Mouse (Mus musculus): ENCODE data around the gene Amigo3. TPM values are rescaled to one million over a fixed set of nuclear protein-coding genes. Genes with fewer than 3 reads are reported as not detected.

Amigo3 gene
- total RNA-seq, 2 experiments from 2014 or later, result 1.3 to 2.0 TPM

- ATAC-seq (replicated peaks; ENCODE audit: poor library complexity), result peak; percentile 29
Measured at GRCm38 (mm10) chr9:108080168-108080567, 27.2 kb downstream of the Amigo3 start, which contains the start of gene Mst1. Mst1 (plus strand) TSS chr9:108080436.

- no peak for ATAC-seq (replicated peaks; ENCODE audit: poor library complexity)
Measured at GRCm38 (mm10) chr9:108082549-108082948, 29.6 kb downstream of the Amigo3 start.

GRCm38 (mm10) chr9:108082988-108083431 lies 30.1 kb downstream of the Amigo3 start, which contains the start of gene Rnf123:
Rnf123 (minus strand) TSS chr9:108083346.
- ATAC-seq (replicated peaks; ENCODE audit: poor library complexity), result peak; percentile 52

- 0 out of 2 replicates have a peak, but pooled peaks have one; percentile 6 for ATAC-seq (replicated peaks; ENCODE audit: poor library complexity)
Measured at GRCm38 (mm10) chr9:108083561-108083960, 30.6 kb downstream of the Amigo3 start.

GRCm38 (mm10) chr9:108085261-108085660 lies 32.3 kb downstream of the Amigo3 start:
- no peak for ATAC-seq (replicated peaks; ENCODE audit: poor library complexity)

GRCm38 (mm10) chr9:108090611-108091120 lies 37.7 kb downstream of the Amigo3 start:
- ATAC-seq (replicated peaks; ENCODE audit: poor library complexity), result no peak

- no peak for ATAC-seq (replicated peaks; ENCODE audit: poor library complexity)
Measured at GRCm38 (mm10) chr9:108093586-108093985, 40.6 kb downstream of the Amigo3 start.

GRCm38 (mm10) chr9:108094184-108094941 lies 41.4 kb downstream of the Amigo3 start, which contains the start of gene Apeh:
Apeh (minus strand) TSS chr9:108094606.
- peak; percentile 79 for ATAC-seq (replicated peaks; ENCODE audit: poor library complexity)

- peak; percentile 72 for ATAC-seq (replicated peaks; ENCODE audit: poor library complexity)
Measured at GRCm38 (mm10) chr9:108094998-108095411, 42.0 kb downstream of the Amigo3 start.

GRCm38 (mm10) chr9:108095518-108095917 lies 42.6 kb downstream of the Amigo3 start:
- peak; percentile 42 for ATAC-seq (replicated peaks; ENCODE audit: poor library complexity)

GRCm38 (mm10) chr9:108095949-108096712 lies 43.2 kb downstream of the Amigo3 start:
- no peak; the same call in 1 of the 2 replicates for ATAC-seq (replicated peaks; ENCODE audit: poor library complexity)

- no peak for ATAC-seq (replicated peaks; ENCODE audit: poor library complexity)
Measured at GRCm38 (mm10) chr9:108099619-108100018, 46.7 kb downstream of the Amigo3 start.

GRCm38 (mm10) chr9:108104766-108105548 lies 52.0 kb downstream of the Amigo3 start:
- ATAC-seq (replicated peaks; ENCODE audit: poor library complexity), result peak; percentile 89

Other genes starting within 250 kb of the Amigo3 start
- 74.5 and 80.7 TPM in 2 replicates for gene Rbm6, start 179.9 kb upstream of the Amigo3 start, total RNA-seq (2015)
- 131 and 179 TPM in 2 replicates for gene Rbm6, start 179.9 kb upstream of the Amigo3 start, total RNA-seq (2017)
- 5.3 and 5.9 TPM in 2 replicates for gene Mon1a, start 165.0 kb upstream of the Amigo3 start, total RNA-seq (2015)
- gene Mon1a, start 165.0 kb upstream of the Amigo3 start, total RNA-seq (2017), result 16.6 and 18.4 TPM in 2 replicates
- gene Mst1r, start 146.3 kb upstream of the Amigo3 start, total RNA-seq (2015), result 0.22 TPM in 1 of 2 replicates, not detected in the other
- gene Mst1r, start 146.3 kb upstream of the Amigo3 start, total RNA-seq (2017), result 0.07 TPM in 1 of 2 replicates, not detected in the other
- gene Actl11, start 124.7 kb upstream of the Amigo3 start, total RNA-seq (2015), result 0.05 TPM in 1 of 2 replicates, not detected in the other
- gene Actl11, start 124.7 kb upstream of the Amigo3 start, total RNA-seq (2017), result not detected in 2 replicates
- not detected in 2 replicates for gene Camkv, start 117.5 kb upstream of the Amigo3 start, total RNA-seq (2015)
- gene Camkv, start 117.5 kb upstream of the Amigo3 start, total RNA-seq (2017), result 0.20 TPM in 1 of 2 replicates, not detected in the other
- gene Traip, start 103.0 kb upstream of the Amigo3 start, total RNA-seq (2015), result 10.1 and 11.3 TPM in 2 replicates
- gene Traip, start 103.0 kb upstream of the Amigo3 start, total RNA-seq (2017), result 22.7 and 32.7 TPM in 2 replicates
- 29.6 and 34.4 TPM in 2 replicates for gene Uba7, start 77.7 kb upstream of the Amigo3 start, total RNA-seq (2015)
- 30.1 and 34.7 TPM in 2 replicates for gene Uba7, start 77.7 kb upstream of the Amigo3 start, total RNA-seq (2017)
- gene Gm20661, start 70.1 kb upstream of the Amigo3 start, total RNA-seq (2015), result 0.49 TPM in 1 of 2 replicates, not detected in the other
- not detected in 2 replicates for gene Gm20661, start 70.1 kb upstream of the Amigo3 start, total RNA-seq (2017)
- 13.7 and 23.2 TPM in 2 replicates for gene Inka1, start 67.3 kb upstream of the Amigo3 start, total RNA-seq (2015)
- gene Inka1, start 67.3 kb upstream of the Amigo3 start, total RNA-seq (2017), result 18.2 and 22.6 TPM in 2 replicates
- 0.35 and 0.61 TPM in 2 replicates for gene Cdhr4, start 60.7 kb upstream of the Amigo3 start, total RNA-seq (2015)
- not detected in 2 replicates for gene Cdhr4, start 60.7 kb upstream of the Amigo3 start, total RNA-seq (2017)
- gene Gm20662, start 56.8 kb upstream of the Amigo3 start, total RNA-seq (2015), result not detected in 2 replicates
- gene Gm20662, start 56.8 kb upstream of the Amigo3 start, total RNA-seq (2017), result 1.9 TPM in 1 of 2 replicates, not detected in the other
- gene Ip6k1, start 50.7 kb upstream of the Amigo3 start, total RNA-seq (2015), result 12.5 and 19.1 TPM in 2 replicates
- gene Ip6k1, start 50.7 kb upstream of the Amigo3 start, total RNA-seq (2017), result 22.8 and 35.4 TPM in 2 replicates
- gene Gmppb, start 3.9 kb upstream of the Amigo3 start, total RNA-seq (2015), result 7.4 and 11.7 TPM in 2 replicates
- gene Gmppb, start 3.9 kb upstream of the Amigo3 start, total RNA-seq (2017), result 42.7 and 43.7 TPM in 2 replicates
- 0.46 and 3.1 TPM in 2 replicates for gene Mst1, start 27.3 kb downstream of the Amigo3 start, total RNA-seq (2015)
- gene Mst1, start 27.3 kb downstream of the Amigo3 start, total RNA-seq (2017), result 0.37 and 0.74 TPM in 2 replicates
- gene Rnf123, start 30.2 kb downstream of the Amigo3 start, total RNA-seq (2015), result 34.5 and 35.8 TPM in 2 replicates
- gene Rnf123, start 30.2 kb downstream of the Amigo3 start, total RNA-seq (2017), result 18.8 and 34.8 TPM in 2 replicates
- gene Apeh, start 41.4 kb downstream of the Amigo3 start, total RNA-seq (2015), result 45.9 and 64.3 TPM in 2 replicates
- gene Apeh, start 41.4 kb downstream of the Amigo3 start, total RNA-seq (2017), result 71.0 and 110 TPM in 2 replicates
- gene Bsn, start 137.2 kb downstream of the Amigo3 start, total RNA-seq (2015), result 4.7 and 5.5 TPM in 2 replicates
- 3.2 and 4.0 TPM in 2 replicates for gene Bsn, start 137.2 kb downstream of the Amigo3 start, total RNA-seq (2017)
- gene Dag1, start 210.8 kb downstream of the Amigo3 start, total RNA-seq (2015), result 16.1 and 16.5 TPM in 2 replicates
- gene Dag1, start 210.8 kb downstream of the Amigo3 start, total RNA-seq (2017), result 3.8 and 4.7 TPM in 2 replicates
- gene Nicn1, start 237.3 kb downstream of the Amigo3 start, total RNA-seq (2015), result 9.0 and 10.5 TPM in 2 replicates
- 3.2 and 4.7 TPM in 2 replicates for gene Nicn1, start 237.3 kb downstream of the Amigo3 start, total RNA-seq (2017)
- gene Amt, start 243.7 kb downstream of the Amigo3 start, total RNA-seq (2015), result 0.37 and 0.85 TPM in 2 replicates
- 1.1 and 1.2 TPM in 2 replicates for gene Amt, start 243.7 kb downstream of the Amigo3 start, total RNA-seq (2017)